Comparison of ENCODE assay signal across 8 mouse cellular contexts in genomic region chr3:107483290-107483689, GRCm38 (mm10). TPM values are rescaled to one million over a fixed set of nuclear protein-coding genes. Genes with fewer than 3 reads are reported as not detected.
DNase-seq lines count a peak whose midpoint lies in the region; ATAC-seq and TF ChIP-seq lines count a peak whose summit lies in the region.

No protein-coding gene starts in this region.

- TF ChIP-seq EP300 in heart, postnatal 0 days (IDR thresholded peaks at IDR 0.05; ENCODE audit: low read depth): 0 out of 2 replicates have a peak, but pooled peaks have one; percentile 31

- no peak overlapping the region for H3K9ac ChIP-seq in heart, postnatal 0 days (replicated peaks; ENCODE audit: low read depth, low read length)
- H3K9ac ChIP-seq in midbrain, embryonic 12.5 days (replicated peaks): no peak overlapping the region

- WGBS in heart, postnatal 0 days: 18% methylated on average over 11 of the region's 11 CpGs
- 45% methylated on average over 11 of the region's 11 CpGs for WGBS in midbrain, embryonic 12.5 days
- WGBS in limb, embryonic 10.5 days: 58% methylated on average over 11 of the region's 11 CpGs

- no peaks in the 10 kb centered on the region for H3K36me3 ChIP-seq in heart, postnatal 0 days (replicated peaks; ENCODE audit: control insufficient read depth, insufficient read depth, low read length)
- H3K36me3 ChIP-seq in midbrain, embryonic 12.5 days: no peaks in the 10 kb centered on the region
- no peaks in the 10 kb centered on the region for H3K36me3 ChIP-seq in limb, embryonic 10.5 days

- H3K4me2 ChIP-seq in heart, postnatal 0 days (ENCODE audit: low read depth, low read length): no peak overlapping the region
- no peak overlapping the region for H3K4me2 ChIP-seq in midbrain, embryonic 12.5 days (replicated peaks)

- H3K4me3 ChIP-seq in heart, postnatal 0 days (ENCODE audit: low read depth, low read length): no peak overlapping the region
- H3K4me3 ChIP-seq in midbrain, embryonic 12.5 days: no peak overlapping the region
- no peak overlapping the region for H3K4me3 ChIP-seq in limb, embryonic 10.5 days

- DNase-seq in layer of hippocampus, adult 8-10 months (ENCODE audit: low spot score in 2 of 2): peak; percentile 72 to 76
- DNase-seq in layer of hippocampus, adult 9-10 months (ENCODE audit: low spot score): no peak
- DNase-seq in cerebellum, postnatal 36 days: peak; percentile 80 to 85
- peak; percentile 79 for DNase-seq in heart, postnatal 0 days (ENCODE audit: low spot score)
- DNase-seq in limb, embryonic 10.5 days (ENCODE audit: low spot score): no peak
- no peak for DNase-seq in spleen, adult 18-20 months
- no peak for DNase-seq in embryo, embryonic 10.5 days (ENCODE audit: low spot score)

- no peaks in the 10 kb centered on the region for H3K9me3 ChIP-seq in heart, postnatal 0 days (replicated peaks; ENCODE audit: control insufficient read depth, low read length)
- no peaks in the 10 kb centered on the region for H3K9me3 ChIP-seq in midbrain, embryonic 12.5 days
- H3K9me3 ChIP-seq in limb, embryonic 10.5 days (replicated peaks): no peaks in the 10 kb centered on the region

- TF ChIP-seq CTCF in heart, postnatal 0 days (IDR thresholded peaks at IDR 0.05; ENCODE audit: low read depth): peak; percentile 72

- H3K27ac ChIP-seq in heart, postnatal 0 days (ENCODE audit: low read depth): peak overlapping the region; percentile 56
- H3K27ac ChIP-seq in midbrain, embryonic 12.5 days (replicated peaks): no peak overlapping the region
- H3K27ac ChIP-seq in limb, embryonic 10.5 days: no peak overlapping the region

- H3K4me1 ChIP-seq in heart, postnatal 0 days (ENCODE audit: control insufficient read depth, insufficient read depth): peaks cover 8% of the 10 kb centered on the region; the same call in 1 of the 2 replicates
- H3K4me1 ChIP-seq in midbrain, embryonic 12.5 days: no peaks in the 10 kb centered on the region
- H3K4me1 ChIP-seq in limb, embryonic 10.5 days: 0 out of 2 replicates have a peak, but pooled peaks cover 5% of the 10 kb centered on the region

- H3K27me3 ChIP-seq in heart, postnatal 0 days (ENCODE audit: control insufficient read depth, insufficient read depth, low read length): no peaks in the 10 kb centered on the region
- H3K27me3 ChIP-seq in midbrain, embryonic 12.5 days: no peaks in the 10 kb centered on the region
- H3K27me3 ChIP-seq in limb, embryonic 10.5 days (ENCODE audit: low read depth, poor library complexity, severe bottlenecking): no peaks in the 10 kb centered on the region

- peak; percentile 97 for ATAC-seq in heart, postnatal 0 days (ENCODE audit: insufficient read depth, low read depth)
- peak; percentile 80 for ATAC-seq in midbrain, embryonic 12.5 days (ENCODE audit: low FRiP score, low read depth)

RNA-seq across cellular contexts. Expression of gene Kcnc4, which starts 23.9 kb away (rescaled TPM):
- 10 to 100 TPM; 51.8 to 70.3 (median 61.7) TPM for total RNA-seq in layer of hippocampus, adult 8-10 months (2022)
- 0.04 and 0.15 TPM in 2 replicates for total RNA-seq in heart, postnatal 0 days (2014; rRNA removed; ENCODE audit: low replicate concordance)
- 0.10 and 0.20 TPM in 2 replicates for polyA plus RNA-seq in heart, postnatal 0 days (2015; fragmentation: Nextera tagmentation; extraction: Ambion mirVana)
- polyA plus RNA-seq in midbrain, embryonic 12.5 days (2016; fragmentation: Nextera tagmentation; extraction: Ambion mirVana): 0.47 and 0.51 TPM in 2 replicates
- not detected in 2 replicates for polyA plus RNA-seq in limb, embryonic 10.5 days (2016; fragmentation: Nextera tagmentation; extraction: Ambion mirVana)

RNA-seq across cellular contexts. Expression of gene Slc6a17, which starts 34.5 kb away (rescaled TPM):
- 100 to 1,000 TPM; 272 to 323 (median 290) TPM for total RNA-seq in layer of hippocampus, adult 8-10 months (2022)
- total RNA-seq in heart, postnatal 0 days (2014; rRNA removed; ENCODE audit: low replicate concordance): 9.7 and 22.3 TPM in 2 replicates
- polyA plus RNA-seq in heart, postnatal 0 days (2015; fragmentation: Nextera tagmentation; extraction: Ambion mirVana): 2.4 and 3.1 TPM in 2 replicates
- 4.2 and 4.5 TPM in 2 replicates for polyA plus RNA-seq in midbrain, embryonic 12.5 days (2016; fragmentation: Nextera tagmentation; extraction: Ambion mirVana)
- 6.0 and 6.3 TPM in 2 replicates for polyA plus RNA-seq in limb, embryonic 10.5 days (2016; fragmentation: Nextera tagmentation; extraction: Ambion mirVana)

Comparison
In these comparisons a context has a peak if more than half of its experiments do, and no peak if none do; other contexts are left out.
1. DNase-seq: peak in layer of hippocampus, adult 8-10 months (2 of 2), cerebellum, postnatal 36 days (2 of 2) and heart, postnatal 0 days (single experiment); none in layer of hippocampus, adult 9-10 months (single experiment), limb, embryonic 10.5 days (single experiment), spleen, adult 18-20 months (0 of 2) and embryo, embryonic 10.5 days (single experiment).